Comparison of ENCODE assay signal across 8 mouse cellular contexts in genomic region chr16:77329160-77329691, GRCm38 (mm10).
DNase-seq lines count a peak whose midpoint lies in the region; ATAC-seq and TF ChIP-seq lines count a peak whose summit lies in the region.

No protein-coding gene starts in this region.

- H3K4me2 ChIP-seq in neural tube, embryonic 13.5 days, result peak overlapping the region; percentile 54

- peak overlapping the region; percentile 94 for H3K27ac ChIP-seq in neural tube, embryonic 13.5 days (replicated peaks)
- H3K27ac ChIP-seq in thymus, adult 2 months (ENCODE audit: control insufficient read depth, insufficient read depth, low read length), result peak overlapping the region; percentile 45; the same call in 1 of the 2 replicates

- H3K9ac ChIP-seq in neural tube, embryonic 13.5 days, result peak overlapping the region; percentile 76

- H3K27me3 ChIP-seq in neural tube, embryonic 13.5 days, result no peaks in the 10 kb centered on the region
- H3K27me3 ChIP-seq in thymus, adult 2 months (ENCODE audit: control insufficient read depth, insufficient read depth, low read length), result no peaks in the 10 kb centered on the region

- peak overlapping the region; percentile 84 for H3K4me3 ChIP-seq in lung, adult 2 months (replicated peaks; ENCODE audit: extremely low read depth, low read depth, low read length)
- H3K4me3 ChIP-seq in neural tube, embryonic 13.5 days, result peak overlapping the region; percentile 46
- H3K4me3 ChIP-seq in thymus, adult 2 months (ENCODE audit: control insufficient read depth, insufficient read depth, low read length), result peak overlapping the region; percentile 22; the same call in 1 of the 2 replicates

- TF ChIP-seq CTCF in brain, embryonic 14.5 days (IDR thresholded peaks at IDR 0.05; ENCODE audit: borderline replicate concordance, extremely low read depth, insufficient read depth, insufficient read length), result no peak
- no peak for TF ChIP-seq CTCF in lung, adult 2 months (IDR thresholded peaks at IDR 0.05; ENCODE audit: insufficient read depth, low read length)
- no peak for TF ChIP-seq CTCF in thymus, adult 2 months (IDR thresholded peaks at IDR 0.05; ENCODE audit: borderline replicate concordance, control insufficient read depth, extremely low read depth, insufficient read depth, low read length, poor library complexity)

- WGBS in lung, adult 2 months, result 3% methylated on average over 17 of the region's 17 CpGs
- 3% methylated on average over 17 of the region's 17 CpGs for WGBS in neural tube, embryonic 13.5 days
- WGBS in thymus, adult 2 months, result 5% methylated on average over 17 of the region's 17 CpGs

- H3K4me1 ChIP-seq in lung, adult 2 months (ENCODE audit: control insufficient read depth, insufficient read depth, low read length), result no peaks in the 10 kb centered on the region
- peaks cover 45% of the 10 kb centered on the region for H3K4me1 ChIP-seq in neural tube, embryonic 13.5 days (replicated peaks)
- H3K4me1 ChIP-seq in thymus, adult 2 months (replicated peaks; ENCODE audit: control insufficient read depth, insufficient read depth, low read length), result no peaks in the 10 kb centered on the region; the same call in 1 of the 2 replicates

- peak; percentile 48 for ATAC-seq in neural tube, embryonic 13.5 days (ENCODE audit: low read depth)

- DNase-seq in 3T3-L1 (ENCODE audit: low read depth, low spot score), result peak; percentile 54
- DNase-seq in brain, embryonic 14.5 days (ENCODE audit: low read depth), result peak; percentile 85
- peak; percentile 85 for DNase-seq in forelimb bud, embryonic 11.5 days (ENCODE audit: low read depth, low spot score)
- peak; percentile 70 for DNase-seq in heart, postnatal 4 days
- DNase-seq in layer of hippocampus, adult 8-10 months (ENCODE audit: low spot score in 2 of 2), result peak; percentile 26 to 48
- DNase-seq in lung, adult 2 months, result peak; percentile 62
- DNase-seq in thymus, adult 2 months, result peak; percentile 31

- no peak for TF ChIP-seq POLR2A in brain, embryonic 14.5 days (IDR thresholded peaks at IDR 0.05; ENCODE audit: borderline replicate concordance, extremely low read depth, insufficient read depth, insufficient read length, poor library complexity, severe bottlenecking)
- 0 out of 2 replicates have a peak, but pooled peaks have one; percentile 6 for TF ChIP-seq POLR2A in lung, adult 2 months (IDR thresholded peaks at IDR 0.05; ENCODE audit: borderline replicate concordance, extremely low read depth, low read depth, low read length)
- no peak for TF ChIP-seq POLR2A in thymus, adult 2 months (IDR thresholded peaks at IDR 0.05; ENCODE audit: control insufficient read depth, extremely low read depth, insufficient read depth, low read length, poor library complexity)

- no peaks in the 10 kb centered on the region for H3K36me3 ChIP-seq in neural tube, embryonic 13.5 days
- H3K36me3 ChIP-seq in thymus, adult 2 months (ENCODE audit: control insufficient read depth, insufficient read depth, low read length), result no peaks in the 10 kb centered on the region

- H3K9me3 ChIP-seq in neural tube, embryonic 13.5 days, result no peaks in the 10 kb centered on the region

Comparison
In these comparisons a context has a peak if more than half of its experiments do, and no peak if none do; other contexts are left out.
1. Peak in every context shown above with its lines: DNase-seq, ATAC-seq, H3K4me3 ChIP-seq and H3K27ac ChIP-seq.
2. DNase-seq: peak in every context shown above with its lines; median percentile 85 in brain, embryonic 14.5 days; 85 in forelimb bud, embryonic 11.5 days; 70 in heart, postnatal 4 days; 62 in lung, adult 2 months; 54 in 3T3-L1; 37 in layer of hippocampus, adult 8-10 months; 31 in thymus, adult 2 months.
3. H3K4me3 ChIP-seq: peak in every context shown above with its lines; median percentile 84 in lung, adult 2 months; 46 in neural tube, embryonic 13.5 days; 22 in thymus, adult 2 months.